Mouse (Mus musculus) stomach, postnatal 0 days (tissue): Measurements from ENCODE around the gene Hax1. TPM values are rescaled to one million over a fixed set of nuclear protein-coding genes. Genes with fewer than 3 reads are reported as not detected.

Source experiments
- ATAC-seq: fragments of 200-750 bp; cut with Nextera tagmentation; 2 replicates; pipeline ENCODE4 v1.8.0; 2017; ENCODE audit not compliant: low FRiP score, low TSS enrichment
- DNase-seq: peaks from one replicate; pipeline ENCODE4 v3.0.0-alpha.2; 2016; ENCODE audit warnings: low spot score
- H3K27ac ChIP-seq: fragments of 300-500 bp; sonication (generic); replicated peaks from 2 replicates; pipeline ENCODE4 v1.5.1; 2014; ENCODE audit warnings: mild to moderate bottlenecking, control low read depth
- H3K27me3 ChIP-seq: fragments of 300-500 bp; sonication (generic); 2 replicates; pipeline ENCODE4 v1.6.1; 2014; ENCODE audit warnings: low read length; ENCODE audit not compliant: control insufficient read depth, insufficient read depth
- H3K36me3 ChIP-seq: fragments of 300-500 bp; sonication (generic); 2 replicates; pipeline ENCODE4 v1.6.1; 2014; ENCODE audit warnings: low read length, mixed read lengths; ENCODE audit not compliant: control insufficient read depth, insufficient read depth
- H3K4me1 ChIP-seq: fragments of 300-500 bp; sonication (generic); replicated peaks from 2 replicates; pipeline ENCODE4 v1.6.1; 2014; ENCODE audit warnings: antibody characterized with exemption; ENCODE audit not compliant: control insufficient read depth, insufficient read depth
- H3K4me2 ChIP-seq: fragments of 300-500 bp; sonication (generic); replicated peaks from 2 replicates; pipeline ENCODE4 v1.6.1; 2014; ENCODE audit warnings: low read depth, mild to moderate bottlenecking, control low read depth, moderate library complexity
- H3K4me3 ChIP-seq: fragments of 300-500 bp; sonication (generic); 2 replicates; pipeline ENCODE4 v1.5.1; 2014; ENCODE audit warnings: low read depth, low read length, control low read depth
- H3K9ac ChIP-seq: fragments of 300-500 bp; sonication (generic); 2 replicates; pipeline ENCODE4 v1.6.1; 2014; ENCODE audit warnings: mild to moderate bottlenecking, low read length, control low read depth, mixed read lengths
- H3K9me3 ChIP-seq: fragments of 300-500 bp; sonication (generic); 2 replicates; pipeline ENCODE4 v1.6.1; 2016; ENCODE audit warnings: low read length; ENCODE audit not compliant: control insufficient read depth
- CTCF ChIP-seq: IDR thresholded peaks from 2 replicates; pipeline ENCODE4 v1.5.1; 2016; ENCODE audit warnings: antibody characterized with exemption, low read depth, mild to moderate bottlenecking, moderate library complexity
- EP300 ChIP-seq: optimal IDR thresholded peaks from 2 replicates; pipeline ENCODE3; 2016; ENCODE audit warnings: antibody characterized with exemption
- whole genome bisulfite sequencing: fragments of 180-500 bp; shearing (Covaris S2); extraction: QIAGEN DNeasy Blood & Tissue Kit; methylation state at CpG from one replicate; pipeline ENCODE4 v1.1.7; 2014; 5-methylcytosine and 5-hydroxymethylcytosine counted together
- polyA plus RNA-seq: library from polyadenylated mRNA; unstranded; fragments of >200 nt; fragmentation: Nextera tagmentation; extraction: Ambion mirVana; gene quantifications from 2 replicates; pipeline ENCODE4 v1.2.1, GENCODE M21; 2015

Hax1 gene
- polyA plus RNA-seq, 1 experiment from 2014 or later = 77.7 TPM

GRCm38 (mm10) chr3:89982426-89982825, 16.2 kb downstream of the Hax1 start:
- Histone ChIP-seq H3K27me3 (no peaks in the 10 kb centered on the region), H3K4me2 (no peak overlapping the region), H3K27ac (no peak overlapping the region), H3K4me1 (no peaks in the 10 kb centered on the region), H3K4me3 (no peak overlapping the region), H3K9me3 (no peaks in the 10 kb centered on the region), H3K36me3 (no peaks in the 10 kb centered on the region), H3K9ac (no peak overlapping the region)
- DNase-seq = no peak
- no peak for TF ChIP-seq EP300
- 0 out of 2 replicates have a peak, but pooled peaks have one; percentile 4 for TF ChIP-seq CTCF
- 68% methylated on average over 5 of the region's 5 CpGs for WGBS
- ATAC-seq = no peak

DNA sequence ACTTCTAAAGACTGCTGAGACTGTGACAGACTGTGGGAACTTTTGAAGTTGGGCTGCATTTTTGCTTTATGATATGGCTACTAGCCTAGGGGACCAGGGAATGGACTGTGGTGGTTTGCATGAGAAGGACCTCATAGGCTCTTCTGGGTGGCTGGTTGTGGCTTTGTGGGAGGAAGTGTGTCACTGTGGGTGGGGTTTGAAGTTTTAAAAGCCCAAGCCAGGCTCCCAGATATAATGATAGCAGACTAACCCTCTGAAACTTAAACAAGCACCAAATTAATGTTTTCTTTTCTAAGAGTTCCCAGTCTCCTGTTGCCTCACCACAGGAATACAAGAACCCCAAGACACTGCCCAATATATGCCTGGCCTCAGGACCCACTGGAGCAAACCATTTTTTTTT, 21.7 kb downstream of the Hax1 start:
- H3K9me3 ChIP-seq = no peaks in the 10 kb centered on the region
- no peaks in the 10 kb centered on the region for H3K4me1 ChIP-seq
- no peaks in the 10 kb centered on the region for H3K27me3 ChIP-seq
- no peaks in the 10 kb centered on the region for H3K36me3 ChIP-seq
- TF ChIP-seq CTCF (no peak), EP300 (no peak)
- no peak overlapping the region for H3K9ac ChIP-seq
- DNase-seq = no peak
- H3K4me2 ChIP-seq = no peak overlapping the region
- no peak for ATAC-seq
- no peak overlapping the region for H3K27ac ChIP-seq
- no peak overlapping the region for H3K4me3 ChIP-seq

DNA sequence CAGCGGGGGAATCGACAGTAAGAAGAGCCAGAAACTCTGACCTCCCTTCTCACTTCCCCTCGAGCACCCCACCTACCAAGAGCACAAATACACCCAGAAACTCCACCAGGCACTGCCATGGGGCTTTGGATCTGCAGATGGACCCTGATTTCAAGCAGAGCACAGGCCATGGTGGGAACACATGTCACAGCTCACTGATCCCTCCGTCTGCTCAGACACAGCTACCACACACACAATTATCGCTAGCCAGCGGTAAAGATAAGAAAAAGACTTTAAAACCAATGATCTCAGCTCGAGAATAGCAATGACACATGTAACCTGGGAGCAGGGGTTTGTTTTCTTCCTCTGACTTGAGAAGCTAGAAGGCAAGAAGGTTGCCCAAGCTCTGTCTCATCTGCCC, 30.1 kb downstream of the Hax1 start:
- H3K27me3 ChIP-seq = no peaks in the 10 kb centered on the region
- no peaks in the 10 kb centered on the region for H3K9me3 ChIP-seq
- no peak overlapping the region for H3K4me3 ChIP-seq
- DNase-seq (no peak), ATAC-seq (no peak)
- H3K9ac ChIP-seq = no peak overlapping the region
- no peak overlapping the region for H3K4me2 ChIP-seq
- no peak overlapping the region for H3K27ac ChIP-seq
- WGBS = 69% methylated on average over 7 of the region's 7 CpGs
- H3K36me3 ChIP-seq = no peaks in the 10 kb centered on the region
- TF ChIP-seq EP300 (no peak), CTCF (no peak)
- H3K4me1 ChIP-seq = no peaks in the 10 kb centered on the region

DNA sequence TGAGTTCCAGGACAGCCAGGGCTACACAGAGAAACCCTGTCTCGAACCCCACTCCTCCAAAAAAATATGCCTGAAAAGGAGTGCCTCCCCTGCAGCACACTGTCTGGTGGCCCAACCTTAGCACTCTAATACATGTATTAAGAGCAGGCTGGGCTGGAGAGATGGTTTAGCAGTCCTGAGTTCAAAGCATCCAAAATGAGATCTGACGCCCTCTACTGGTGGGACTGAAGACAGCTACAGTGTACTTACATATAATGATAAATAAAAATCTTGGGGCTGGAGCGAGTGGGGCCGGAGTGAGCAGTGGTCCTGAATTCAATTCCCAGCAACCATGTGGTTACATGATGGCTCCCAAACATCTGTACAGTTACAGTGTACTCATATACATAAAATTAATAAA, 31.6 kb downstream of the Hax1 start:
- Histone ChIP-seq H3K4me1 (no peaks in the 10 kb centered on the region), H3K27me3 (no peaks in the 10 kb centered on the region), H3K9me3 (no peaks in the 10 kb centered on the region), H3K27ac (no peak overlapping the region), H3K9ac (no peak overlapping the region), H3K36me3 (no peaks in the 10 kb centered on the region), H3K4me3 (no peak overlapping the region), H3K4me2 (no peak overlapping the region)
- DNase-seq (no peak), ATAC-seq (no peak)
- no peak for TF ChIP-seq EP300
- peak; percentile 59 for TF ChIP-seq CTCF
- WGBS = 68% methylated on average over 4 of the region's 4 CpGs

DNA sequence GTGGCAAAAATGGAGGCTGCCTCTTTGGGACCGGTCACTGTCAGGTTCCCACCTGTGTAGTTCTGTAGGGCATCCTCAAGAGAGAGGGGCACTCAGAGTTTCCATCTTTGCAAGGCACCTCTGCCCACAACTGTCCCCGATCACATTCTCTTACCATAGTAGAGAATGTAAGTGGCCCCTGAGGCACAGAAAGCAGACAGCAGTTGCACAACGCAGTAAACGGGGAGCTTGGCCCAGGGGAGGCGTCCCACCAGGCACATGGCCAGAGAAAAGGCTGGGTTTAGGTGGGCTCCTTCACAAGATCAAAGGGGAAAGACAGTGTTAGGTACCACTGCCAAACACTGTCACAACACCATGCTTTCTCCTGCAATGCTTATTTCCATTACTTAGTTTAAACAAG, 32.6 kb downstream of the Hax1 start:
- no peak overlapping the region for H3K4me3 ChIP-seq
- H3K27me3 ChIP-seq = no peaks in the 10 kb centered on the region
- no peak overlapping the region for H3K27ac ChIP-seq
- no peaks in the 10 kb centered on the region for H3K9me3 ChIP-seq
- no peaks in the 10 kb centered on the region for H3K36me3 ChIP-seq
- TF ChIP-seq CTCF (no peak), EP300 (no peak)
- ATAC-seq (no peak), DNase-seq (no peak)
- WGBS = 91% methylated on average over 5 of the region's 5 CpGs
- H3K4me1 ChIP-seq = peaks cover 2% of the 10 kb centered on the region
- no peak overlapping the region for H3K9ac ChIP-seq
- H3K4me2 ChIP-seq = no peak overlapping the region

DNA sequence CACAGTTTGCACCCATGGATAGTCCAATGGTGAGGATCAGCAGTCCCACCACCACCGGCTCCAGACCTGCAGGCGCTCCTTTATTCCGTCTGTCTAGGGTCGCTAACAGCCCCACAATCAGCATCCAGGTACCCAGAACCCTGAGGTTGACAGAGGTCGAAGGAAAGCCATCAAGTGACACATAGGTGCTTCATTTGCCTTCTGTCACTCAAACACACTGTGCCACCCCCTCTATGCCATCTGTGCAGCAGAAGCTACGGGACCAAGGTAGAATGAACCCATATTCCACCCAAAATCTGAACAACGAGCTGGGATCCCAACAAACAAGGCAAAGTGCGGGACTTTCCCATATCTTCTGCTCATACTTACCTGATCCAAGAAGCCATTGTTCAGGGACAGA, 33.0 kb downstream of the Hax1 start:
- Histone ChIP-seq H3K4me3 (no peak overlapping the region), H3K27ac (no peak overlapping the region), H3K27me3 (no peaks in the 10 kb centered on the region), H3K4me2 (no peak overlapping the region), H3K9me3 (no peaks in the 10 kb centered on the region), H3K9ac (no peak overlapping the region), H3K4me1 (peaks cover 2% of the 10 kb centered on the region), H3K36me3 (no peaks in the 10 kb centered on the region)
- no peak for TF ChIP-seq EP300
- TF ChIP-seq CTCF = no peak
- DNase-seq (no peak), ATAC-seq (no peak)
- 90% methylated on average over 8 of the region's 8 CpGs for WGBS
